Mouse (Mus musculus) stomach, adult 2 months (tissue): ENCODE data around the gene Krtap2-4. TPM values are rescaled to one million over a fixed set of nuclear protein-coding genes. Genes with fewer than 3 reads are reported as not detected.

Experiments
- polyA plus RNA-seq: library from polyadenylated mRNA; depleted of rRNA; stranded (reverse); fragments of >200 nt; gene quantifications from 2 replicates; pipeline ENCODE4 v1.2.3, GENCODE M21; 2012; rRNA removed

Gene Krtap2-4
- polyA plus RNA-seq, result not detected in 2 replicates

GRCm38 (mm10) chr11:99614796-99615363 lies at the start of gene Krtap2-4:
Gene Krtap2-4, minus strand, starts transcription at chr11:99614846.

GRCm38 (mm10) chr11:99658467-99659010 lies 43.9 kb upstream of the Krtap2-4 start, which contains the start of gene Gm11563:
Gene Gm11563, minus strand, starts transcription at chr11:99658960.

GRCm38 (mm10) chr11:99650136-99650535 lies 35.5 kb upstream of the Krtap2-4 start, which contains the start of gene Gm11555:
Gene Gm11555, minus strand, starts transcription at chr11:99650236.

GRCm38 (mm10) chr11:99643635-99644139 lies 29.0 kb upstream of the Krtap2-4 start, which contains the start of gene Krtap4-7:
Gene Krtap4-7, minus strand, starts transcription at chr11:99644089.

GRCm38 (mm10) chr11:99634653-99635134 lies 20.0 kb upstream of the Krtap2-4 start, which contains the start of gene Krtap4-2:
Gene Krtap4-2, minus strand, starts transcription at chr11:99635084.

GRCm38 (mm10) chr11:99628138-99628537 lies 13.5 kb upstream of the Krtap2-4 start, which contains the start of gene Krtap4-1:
Gene Krtap4-1, minus strand, starts transcription at chr11:99628238.

GRCm38 (mm10) chr11:99620335-99620734 lies 5.7 kb upstream of the Krtap2-4 start, which contains the start of gene Gm11562:
Gene Gm11562, minus strand, starts transcription at chr11:99620435.

GRCm38 (mm10) chr11:99610089-99610488 lies 4.6 kb downstream of the Krtap2-4 start, which contains the start of gene Gm11937:
Gene Gm11937, minus strand, starts transcription at chr11:99610189.

GRCm38 (mm10) chr11:99603208-99603607 lies 11.4 kb downstream of the Krtap2-4 start, which contains the start of gene Gm11938:
Gene Gm11938, minus strand, starts transcription at chr11:99603308.

GRCm38 (mm10) chr11:99597742-99598141 lies 16.9 kb downstream of the Krtap2-4 start, which contains the start of gene Krtap9-3:
Gene Krtap9-3, minus strand, starts transcription at chr11:99598105.

GRCm38 (mm10) chr11:99590981-99591380 lies 23.7 kb downstream of the Krtap2-4 start, which contains the start of gene Krtap1-3:
Gene Krtap1-3, minus strand, starts transcription at chr11:99591339.

GRCm38 (mm10) chr11:99583245-99583704 lies 31.4 kb downstream of the Krtap2-4 start, which contains the start of gene Krtap1-4:
Gene Krtap1-4, minus strand, starts transcription at chr11:99583654.

GRCm38 (mm10) chr11:99580636-99581035 lies 34.0 kb downstream of the Krtap2-4 start, which contains the start of gene Krtap1-5:
Gene Krtap1-5, minus strand, starts transcription at chr11:99581016.

GRCm38 (mm10) chr11:99566530-99566929 lies 48.1 kb downstream of the Krtap2-4 start, which contains the start of gene Krtap3-1:
Gene Krtap3-1, minus strand, starts transcription at chr11:99566630.

Other genes with a start within 250 kb of the Krtap2-4 start
- not detected in 2 replicates for gene Krt28, start 239.9 kb downstream of the Krtap2-4 start, polyA plus RNA-seq
- gene Krt10, start 225.5 kb downstream of the Krtap2-4 start, polyA plus RNA-seq, result 321 and 430 TPM in 2 replicates
- gene Krt12, start 192.6 kb downstream of the Krtap2-4 start, polyA plus RNA-seq, result 0.58 and 0.89 TPM in 2 replicates
- gene Krt20, start 176.7 kb downstream of the Krtap2-4 start, polyA plus RNA-seq, result 24.2 and 29.7 TPM in 2 replicates
- gene Krt23, start 121.7 kb downstream of the Krtap2-4 start, polyA plus RNA-seq, result 108 and 113 TPM in 2 replicates
- gene Krt39, start 93.5 kb downstream of the Krtap2-4 start, polyA plus RNA-seq, result not detected in 2 replicates
- not detected in 2 replicates for gene Krt40, start 71.7 kb downstream of the Krtap2-4 start, polyA plus RNA-seq
- 0.44 TPM in 1 of 2 replicates, not detected in the other for gene Krtap3-3, start 64.0 kb downstream of the Krtap2-4 start, polyA plus RNA-seq
- 0.81 and 3.3 TPM in 2 replicates for gene Krtap3-2, start 58.0 kb downstream of the Krtap2-4 start, polyA plus RNA-seq
- not detected in 2 replicates for gene Gm11939, start 55.4 kb downstream of the Krtap2-4 start, polyA plus RNA-seq
- not detected in 2 replicates for gene Krtap3-1, start 48.2 kb downstream of the Krtap2-4 start, polyA plus RNA-seq
- not detected in 2 replicates for gene Krtap1-5, start 33.8 kb downstream of the Krtap2-4 start, polyA plus RNA-seq
- gene Krtap1-4, start 31.2 kb downstream of the Krtap2-4 start, polyA plus RNA-seq, result 0.21 TPM in 1 of 2 replicates, not detected in the other
- not detected in 2 replicates for gene Krtap1-3, start 23.5 kb downstream of the Krtap2-4 start, polyA plus RNA-seq
- gene Krtap9-3, start 16.7 kb downstream of the Krtap2-4 start, polyA plus RNA-seq, result not detected in 2 replicates
- not detected in 2 replicates for gene Gm11938, start 11.5 kb downstream of the Krtap2-4 start, polyA plus RNA-seq
- gene Gm11937, start 4.7 kb downstream of the Krtap2-4 start, polyA plus RNA-seq, result not detected in 2 replicates
- gene Gm11562, start 5.6 kb upstream of the Krtap2-4 start, polyA plus RNA-seq, result not detected in 2 replicates
- not detected in 2 replicates for gene Krtap4-1, start 13.4 kb upstream of the Krtap2-4 start, polyA plus RNA-seq
- not detected in 2 replicates for gene Krtap4-2, start 20.2 kb upstream of the Krtap2-4 start, polyA plus RNA-seq
- not detected in 2 replicates for gene Krtap4-7, start 29.2 kb upstream of the Krtap2-4 start, polyA plus RNA-seq
- gene Gm11555, start 35.4 kb upstream of the Krtap2-4 start, polyA plus RNA-seq, result not detected in 2 replicates
- not detected in 2 replicates for gene Gm11563, start 44.1 kb upstream of the Krtap2-4 start, polyA plus RNA-seq
- gene Krtap4-6, start 51.1 kb upstream of the Krtap2-4 start, polyA plus RNA-seq, result not detected in 2 replicates
- gene Gm14190, start 75.9 kb upstream of the Krtap2-4 start, polyA plus RNA-seq, result not detected in 2 replicates
- not detected in 2 replicates for gene Gm14180, start 119.4 kb upstream of the Krtap2-4 start, polyA plus RNA-seq
- not detected in 2 replicates for gene Gm11595, start 158.1 kb upstream of the Krtap2-4 start, polyA plus RNA-seq
- gene Krtap4-8, start 165.9 kb upstream of the Krtap2-4 start, polyA plus RNA-seq, result not detected in 2 replicates
- gene Krtap4-9, start 170.4 kb upstream of the Krtap2-4 start, polyA plus RNA-seq, result not detected in 2 replicates
- not detected in 2 replicates for gene Gm11596, start 178.6 kb upstream of the Krtap2-4 start, polyA plus RNA-seq
- not detected in 2 replicates for gene Gm11569, start 184.1 kb upstream of the Krtap2-4 start, polyA plus RNA-seq
- gene Gm11554, start 189.6 kb upstream of the Krtap2-4 start, polyA plus RNA-seq, result 0.25 TPM in 1 of 2 replicates, not detected in the other
- 0.36 TPM in 1 of 2 replicates, not detected in the other for gene Krtap4-13, start 195.0 kb upstream of the Krtap2-4 start, polyA plus RNA-seq
- not detected in 2 replicates for gene Gm11564, start 200.8 kb upstream of the Krtap2-4 start, polyA plus RNA-seq
- not detected in 2 replicates for gene 2300003K06Rik, start 223.2 kb upstream of the Krtap2-4 start, polyA plus RNA-seq
- gene Krtap4-16, start 236.8 kb upstream of the Krtap2-4 start, polyA plus RNA-seq, result not detected in 2 replicates
- gene Gm11568, start 243.1 kb upstream of the Krtap2-4 start, polyA plus RNA-seq, result not detected in 2 replicates
- gene Gm11559, start 249.6 kb upstream of the Krtap2-4 start, polyA plus RNA-seq, result not detected in 2 replicates